Mouse (Mus musculus) hindbrain, embryonic 15.5 days (tissue): Measurements from ENCODE around the gene Rfx2. TPM values are rescaled to one million over a fixed set of nuclear protein-coding genes. Genes with fewer than 3 reads are reported as not detected.

ENCODE experiments used
- ATAC-seq: fragments of 200-750 bp; cut with Nextera tagmentation; 2 replicates; pipeline ENCODE4 v1.8.0; 2017; ENCODE audit warnings: low read depth, moderate number of reproducible peaks, moderate TSS enrichment; ENCODE audit not compliant: low FRiP score
- H3K27ac ChIP-seq: fragments of 300-500 bp; sonication (generic); replicated peaks from 2 replicates; pipeline ENCODE4 v1.5.1; 2015; ENCODE audit warnings: mild to moderate bottlenecking, inconsistent platforms
- H3K27me3 ChIP-seq: fragments of 300-500 bp; sonication (generic); 2 replicates; pipeline ENCODE4 v1.6.1; 2015; ENCODE audit warnings: control low read depth, inconsistent platforms
- H3K36me3 ChIP-seq: fragments of 300-500 bp; sonication (generic); 2 replicates; pipeline ENCODE4 v1.6.1; 2015; ENCODE audit warnings: control low read depth, inconsistent platforms
- H3K4me1 ChIP-seq: fragments of 300-500 bp; sonication (generic); replicated peaks from 2 replicates; pipeline ENCODE4 v1.6.1; 2015; ENCODE audit warnings: control low read depth, inconsistent platforms
- H3K4me2 ChIP-seq: fragments of 300-500 bp; sonication (generic); 2 replicates; pipeline ENCODE4 v1.6.1; 2015; ENCODE audit warnings: moderate library complexity, mild to moderate bottlenecking, inconsistent platforms
- H3K4me3 ChIP-seq: fragments of 300-500 bp; sonication (generic); 2 replicates; pipeline ENCODE4 v1.5.1; 2015; ENCODE audit warnings: mild to moderate bottlenecking, inconsistent platforms
- H3K9ac ChIP-seq: fragments of 300-500 bp; sonication (generic); 2 replicates; pipeline ENCODE4 v1.6.1; 2015; ENCODE audit warnings: inconsistent platforms
- H3K9me3 ChIP-seq: fragments of 300-500 bp; sonication (generic); 2 replicates; pipeline ENCODE4 v1.6.1; 2016; ENCODE audit warnings: control low read depth, inconsistent platforms
- WGBS: fragments of 180-500 bp; shearing (Covaris S2); methylation state at CpG from one replicate; pipeline ENCODE4 v1.1.7; 2015; 5-methylcytosine and 5-hydroxymethylcytosine counted together
- polyA plus RNA-seq: library from polyadenylated mRNA; unstranded; fragments of >200 nt; fragmentation: Nextera tagmentation; extraction: Ambion mirVana; gene quantifications from 2 replicates; pipeline ENCODE4 v1.2.1, GENCODE M21; 2015

Rfx2 gene
- polyA plus RNA-seq, 1 experiment from 2014 or later, result 6.7 TPM

DNA sequence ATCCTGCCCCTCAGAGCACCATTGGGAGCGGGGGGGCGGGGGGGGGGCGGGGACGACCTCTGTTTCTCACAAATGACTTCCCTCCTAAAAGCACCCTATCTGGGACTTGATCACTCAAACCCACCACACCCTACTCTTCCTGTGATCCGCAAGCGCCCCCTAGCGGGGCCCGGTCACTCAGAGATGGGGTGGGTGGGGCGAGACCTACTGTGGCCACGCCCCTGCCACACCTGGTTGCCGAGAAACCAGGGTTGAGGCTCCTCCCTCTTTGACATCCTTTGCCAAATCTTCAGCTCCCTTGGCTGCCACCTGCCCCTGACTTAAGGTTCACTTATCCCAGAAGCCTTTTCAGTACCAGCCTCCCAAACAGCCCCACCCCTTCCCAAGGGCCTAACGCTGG, 72.7 kb downstream of the Rfx2 start:
- H3K4me1 ChIP-seq, result peaks cover 26% of the 10 kb centered on the region
- H3K27ac ChIP-seq, result no peak overlapping the region
- H3K9ac ChIP-seq, result no peak overlapping the region
- no peaks in the 10 kb centered on the region for H3K36me3 ChIP-seq
- no peak overlapping the region for H3K4me3 ChIP-seq
- peak overlapping the region; percentile 75 for H3K4me2 ChIP-seq
- no peaks in the 10 kb centered on the region for H3K9me3 ChIP-seq
- WGBS, result 5% methylated on average over 12 of the region's 12 CpGs
- peaks cover 64% of the 10 kb centered on the region for H3K27me3 ChIP-seq
- ATAC-seq, result no peak

DNA sequence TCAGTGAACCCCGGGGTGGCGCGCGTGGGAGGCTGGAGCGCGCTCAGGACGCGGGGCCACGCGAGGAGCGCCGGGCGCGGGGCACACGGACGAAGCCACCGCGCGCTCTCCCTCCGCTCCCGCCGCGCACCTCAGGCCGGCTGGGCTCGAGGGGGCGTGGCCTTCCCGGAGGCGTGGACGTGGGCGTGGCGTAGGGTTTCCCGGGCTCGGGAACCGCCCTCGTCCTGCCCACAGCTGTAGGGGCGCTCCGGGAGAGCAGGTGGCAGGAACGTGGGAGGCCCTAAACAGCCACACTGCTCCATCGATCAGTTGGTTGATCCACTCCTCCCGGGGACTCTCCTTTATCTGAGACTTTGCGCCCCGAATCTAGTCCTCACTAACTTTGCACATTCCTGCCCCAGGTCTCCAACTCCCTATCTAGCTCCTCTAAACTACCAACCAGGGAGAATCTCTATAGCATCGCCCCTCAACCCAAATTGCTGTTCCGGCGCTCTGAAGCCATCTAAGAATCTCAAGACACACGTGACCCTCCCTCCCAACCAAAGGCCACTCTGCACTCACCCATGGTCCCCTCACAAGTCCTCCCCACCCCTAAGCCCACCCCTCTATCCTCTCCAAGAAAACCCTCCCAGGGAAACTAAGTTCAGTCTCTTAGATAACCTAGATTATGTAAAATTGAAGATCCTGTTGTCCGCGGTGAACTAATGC, 73.2 kb downstream of the Rfx2 start, which contains the start of gene Nrtn:
Gene Nrtn, minus strand, starts transcription at position 115 of the 708 bp plus-strand sequence.
- H3K36me3 ChIP-seq, result no peaks in the 10 kb centered on the region
- peak; percentile 13; the same call in 1 of the 2 replicates for ATAC-seq
- under 1% methylated on average over 44 of the region's 48 CpGs for WGBS
- H3K27me3 ChIP-seq, result peaks cover 69% of the 10 kb centered on the region
- no peaks in the 10 kb centered on the region for H3K9me3 ChIP-seq
- peaks cover 23% of the 10 kb centered on the region for H3K4me1 ChIP-seq
- H3K4me2 ChIP-seq, result peak within 1 kb of the TSS; percentile 75
- peak within 1 kb of the TSS; percentile 31; the same call in 1 of the 2 replicates for H3K9ac ChIP-seq
- peak within 1 kb of the TSS; percentile 38 for H3K4me3 ChIP-seq
- H3K27ac ChIP-seq, result no peak within 1 kb of the TSS

DNA sequence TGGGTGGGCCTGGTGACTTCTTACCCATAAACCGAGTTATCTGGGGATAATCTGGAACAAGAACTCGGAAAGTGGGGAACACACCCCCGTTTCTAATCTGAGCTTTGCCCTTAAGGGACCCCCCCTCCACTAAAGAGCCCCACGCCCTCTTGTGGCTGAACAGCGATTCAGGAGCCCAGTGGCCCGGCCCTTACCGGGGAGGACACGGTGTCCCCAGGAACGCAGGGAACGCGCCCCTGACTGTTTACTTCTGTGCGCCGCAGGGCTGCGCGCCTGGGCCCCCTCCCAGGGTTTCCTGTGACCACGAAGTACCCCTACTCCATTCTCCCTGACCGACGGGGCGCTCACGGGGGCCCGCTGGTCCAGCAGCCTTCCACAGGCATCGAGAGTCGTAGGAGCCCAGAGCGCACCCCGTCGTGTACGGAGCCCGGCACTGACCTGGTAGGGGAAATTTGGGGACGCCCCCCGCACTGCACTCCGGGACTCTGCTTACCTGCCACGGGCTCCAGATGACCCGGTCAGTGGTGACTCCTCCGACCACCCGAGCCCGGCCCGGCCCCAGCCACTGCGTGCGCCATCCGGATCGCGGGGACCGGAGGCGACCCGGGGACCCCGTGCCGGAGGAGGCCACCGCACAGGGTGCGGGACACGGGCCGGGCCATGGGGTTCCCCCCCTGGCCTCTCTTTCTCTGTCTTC, 74.0 kb downstream of the Rfx2 start:
- peak overlapping the region; percentile 31; the same call in 1 of the 2 replicates for H3K9ac ChIP-seq
- peak overlapping the region; percentile 75 for H3K4me2 ChIP-seq
- H3K4me1 ChIP-seq, result peaks cover 18% of the 10 kb centered on the region
- peak overlapping the region; percentile 38 for H3K4me3 ChIP-seq
- peaks cover 76% of the 10 kb centered on the region for H3K27me3 ChIP-seq
- H3K27ac ChIP-seq, result no peak overlapping the region
- no peaks in the 10 kb centered on the region for H3K9me3 ChIP-seq
- ATAC-seq, result no peak
- H3K36me3 ChIP-seq, result no peaks in the 10 kb centered on the region
- WGBS, result 2% methylated on average over 51 of the region's 51 CpGs

DNA sequence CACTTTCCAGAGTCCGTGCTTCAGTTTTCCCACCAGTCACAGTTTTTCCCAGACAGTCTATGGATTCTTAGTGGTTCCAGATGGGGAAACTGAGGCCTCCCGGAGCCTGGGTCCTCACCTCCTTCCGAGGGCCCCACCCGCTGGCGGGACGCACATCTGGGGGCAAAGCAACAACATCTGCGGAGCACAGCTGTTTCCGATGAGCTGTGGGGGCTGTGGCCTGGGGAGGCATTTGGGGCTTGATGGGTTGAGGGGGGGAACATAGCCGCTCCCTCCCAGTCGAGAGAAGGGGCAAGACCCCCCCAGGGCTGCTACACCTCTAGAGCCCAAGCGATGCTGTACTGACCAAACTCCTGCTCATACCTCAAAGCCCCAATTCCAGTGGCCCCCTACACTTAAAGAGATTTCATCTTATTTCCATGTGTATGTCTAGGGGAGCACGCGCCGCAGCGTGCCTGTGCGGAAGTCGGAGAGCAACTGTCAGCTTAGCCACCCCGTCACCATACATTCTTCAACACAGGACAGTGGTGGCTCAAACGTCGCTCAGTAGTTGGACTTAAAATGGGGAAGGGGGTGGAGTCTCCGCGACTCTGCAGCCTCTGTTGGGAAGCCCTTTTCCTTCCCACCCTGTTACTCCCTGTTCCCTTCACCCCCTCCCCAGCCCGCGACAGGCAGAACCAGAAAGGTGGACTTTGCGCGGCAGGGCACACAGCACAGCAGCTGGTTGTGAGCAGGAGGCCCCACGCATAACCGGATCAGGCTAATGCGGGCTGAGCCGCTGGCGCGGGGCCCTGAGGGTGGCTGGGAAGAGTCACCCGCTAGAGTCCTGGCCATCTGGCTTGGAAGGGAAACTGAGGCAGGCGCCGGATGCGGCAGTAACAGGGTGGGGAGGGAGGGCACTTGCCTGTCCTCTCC, 76.3 kb downstream of the Rfx2 start:
- Histone ChIP-seq H3K4me3 (no peak overlapping the region), H3K9me3 (no peaks in the 10 kb centered on the region), H3K36me3 (no peaks in the 10 kb centered on the region), H3K9ac (no peak overlapping the region), H3K4me2 (no peak overlapping the region), H3K4me1 (peaks cover 14% of the 10 kb centered on the region), H3K27me3 (peaks cover 89% of the 10 kb centered on the region), H3K27ac (no peak overlapping the region)
- no peak for ATAC-seq
- WGBS, result 18% methylated on average over 36 of the region's 36 CpGs

DNA sequence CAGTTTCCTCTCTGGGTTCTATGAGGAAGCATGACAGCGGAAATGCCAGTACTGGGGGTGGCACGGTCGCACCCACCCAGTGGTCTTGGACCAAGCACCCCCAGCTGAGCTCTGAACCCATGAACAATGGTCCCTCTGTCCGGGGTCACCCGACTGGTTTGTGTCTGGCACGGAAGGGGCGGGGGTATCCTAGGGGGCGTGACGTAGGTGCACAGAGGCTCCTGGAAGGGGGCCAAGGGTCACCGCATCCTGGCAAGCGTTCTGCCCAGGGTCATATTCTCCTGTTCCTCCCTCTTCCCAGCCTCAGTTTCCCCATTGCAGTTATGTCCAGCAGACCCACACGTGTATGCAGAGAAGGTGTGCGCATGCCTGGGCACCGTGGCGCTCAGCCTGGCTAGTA, 77.4 kb downstream of the Rfx2 start:
- Histone ChIP-seq H3K36me3 (no peaks in the 10 kb centered on the region), H3K4me1 (peaks cover 14% of the 10 kb centered on the region), H3K27me3 (peaks cover 82% of the 10 kb centered on the region), H3K4me3 (no peak overlapping the region), H3K9ac (no peak overlapping the region), H3K4me2 (no peak overlapping the region), H3K9me3 (no peaks in the 10 kb centered on the region), H3K27ac (no peak overlapping the region)
- WGBS, result 24% methylated on average over 15 of the region's 15 CpGs
- ATAC-seq, result no peak

DNA sequence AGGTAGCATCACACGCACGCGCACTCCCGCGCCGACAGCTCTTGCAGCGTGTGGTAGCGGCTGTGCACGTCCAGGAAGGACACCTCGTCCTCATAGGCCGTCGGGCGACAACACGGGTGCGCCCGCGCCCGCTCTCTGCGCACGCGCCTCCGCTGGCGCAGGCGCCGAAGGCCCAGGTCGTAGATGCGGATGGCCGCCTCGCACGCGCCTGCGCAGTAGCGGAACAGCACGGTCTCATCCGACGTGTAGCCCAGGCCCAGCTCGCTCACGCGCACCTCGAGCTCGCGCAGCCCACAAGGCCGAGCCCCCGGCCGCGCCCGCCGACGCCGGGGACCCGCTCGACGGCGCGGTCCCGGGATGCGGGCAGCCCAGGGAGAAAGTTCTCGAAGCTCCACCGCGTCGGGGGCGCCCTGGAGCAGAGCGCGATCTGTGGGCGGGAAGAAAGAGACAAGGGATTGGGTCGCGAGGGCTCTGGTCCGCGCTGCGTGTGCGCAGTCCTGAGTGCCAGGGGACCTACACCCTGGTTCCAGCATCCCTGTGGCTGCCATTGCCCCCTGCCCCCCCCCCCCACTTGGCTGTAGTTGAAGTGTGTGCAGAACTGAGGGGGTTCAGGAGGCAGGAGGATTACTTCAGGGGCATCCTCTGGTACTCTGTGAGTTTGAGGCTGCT, 79.3 kb downstream of the Rfx2 start:
- Histone ChIP-seq H3K27me3 (peaks cover 63% of the 10 kb centered on the region), H3K4me3 (peak overlapping the region; percentile 38), H3K4me2 (peak overlapping the region; percentile 55), H3K9me3 (no peaks in the 10 kb centered on the region), H3K36me3 (no peaks in the 10 kb centered on the region), H3K4me1 (0 out of 2 replicates have a peak, but pooled peaks cover 2% of the 10 kb centered on the region), H3K27ac (no peak overlapping the region), H3K9ac (no peak overlapping the region)
- WGBS, result 20% methylated on average over 70 of the region's 71 CpGs
- ATAC-seq, result peak; percentile 82

DNA sequence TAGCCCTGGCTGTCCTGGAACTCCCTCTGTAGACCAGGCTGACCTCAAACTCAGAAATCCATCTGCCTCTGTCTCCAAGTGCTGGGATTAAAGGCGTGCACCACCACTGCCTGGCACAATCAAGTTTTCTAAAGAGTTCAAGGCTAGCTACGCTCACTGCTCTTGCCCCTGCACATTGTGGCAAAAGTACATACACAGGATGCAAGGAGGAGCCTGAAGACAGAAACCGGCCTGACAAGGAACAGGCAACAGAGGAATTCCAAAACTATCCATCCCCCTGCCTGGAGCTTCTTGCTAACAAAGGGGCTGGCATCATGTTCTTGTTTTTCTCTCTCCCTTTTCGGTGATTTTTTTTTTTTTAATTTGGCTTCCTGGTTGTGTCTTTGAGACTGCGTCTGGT, 86.6 kb downstream of the Rfx2 start:
- Histone ChIP-seq H3K4me3 (no peak overlapping the region), H3K4me2 (no peak overlapping the region), H3K9me3 (no peaks in the 10 kb centered on the region), H3K27ac (no peak overlapping the region), H3K4me1 (no peaks in the 10 kb centered on the region), H3K27me3 (no peaks in the 10 kb centered on the region), H3K36me3 (no peaks in the 10 kb centered on the region), H3K9ac (no peak overlapping the region)
- no peak for ATAC-seq
- 69% methylated on average over 5 of the region's 5 CpGs for WGBS

DNA sequence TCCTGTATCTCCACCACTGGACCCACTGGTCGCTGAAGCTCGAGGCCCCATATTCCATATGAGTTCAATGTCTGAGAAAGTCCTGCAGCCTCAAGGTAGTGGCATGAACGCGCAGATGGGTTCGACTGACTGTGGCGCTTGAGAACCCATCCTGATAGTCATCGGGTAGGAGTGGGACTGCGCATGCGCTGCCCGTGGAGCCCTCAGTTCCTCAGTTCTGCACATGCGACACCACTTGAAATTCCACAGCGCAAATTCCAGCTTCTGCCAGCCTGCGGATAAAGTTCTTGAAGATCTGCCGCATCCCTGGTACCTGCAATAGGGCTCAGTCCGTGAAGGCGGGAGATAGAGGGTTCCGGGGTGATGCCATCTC, 90.0 kb downstream of the Rfx2 start:
- Histone ChIP-seq H3K27me3 (no peaks in the 10 kb centered on the region), H3K36me3 (no peaks in the 10 kb centered on the region), H3K9ac (no peak overlapping the region), H3K4me2 (no peak overlapping the region), H3K4me3 (no peak overlapping the region), H3K4me1 (no peaks in the 10 kb centered on the region), H3K27ac (no peak overlapping the region), H3K9me3 (no peaks in the 10 kb centered on the region)
- no peak for ATAC-seq
- WGBS, result 80% methylated on average over 17 of the region's 17 CpGs

DNA sequence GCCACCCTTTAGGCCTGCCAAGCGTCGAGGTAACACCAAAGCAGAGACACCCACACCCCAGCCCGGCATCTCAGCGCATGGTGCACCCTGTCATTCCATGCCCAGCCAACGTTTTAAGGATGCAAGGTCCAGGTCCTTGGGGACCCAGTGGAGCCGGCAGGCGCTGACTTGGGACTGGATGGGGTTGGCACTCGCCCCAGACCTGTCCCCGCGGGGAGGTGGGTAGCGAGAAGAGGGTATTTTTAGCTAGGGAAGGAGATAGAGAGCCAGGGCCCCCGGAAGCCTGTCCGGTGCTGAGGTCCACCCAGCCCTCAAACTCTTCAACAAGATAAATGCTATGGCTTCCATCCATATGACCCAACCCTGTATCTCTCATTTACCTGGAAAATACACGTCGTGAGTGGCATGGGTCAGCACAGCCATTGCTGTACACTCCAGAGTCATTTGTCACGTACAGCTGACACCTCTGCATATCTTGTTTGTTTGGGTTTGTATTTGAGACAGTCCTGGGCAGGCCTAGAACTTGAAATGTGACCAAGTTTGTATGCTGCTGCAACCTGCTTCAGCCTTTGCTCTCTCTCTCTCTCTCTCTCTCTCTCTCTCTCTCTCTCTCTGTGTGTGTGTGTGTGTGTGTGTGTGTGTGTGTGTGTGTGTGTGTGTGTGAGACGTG, 90.6 kb downstream of the Rfx2 start:
- Histone ChIP-seq H3K9ac (no peak overlapping the region), H3K9me3 (no peaks in the 10 kb centered on the region), H3K4me1 (no peaks in the 10 kb centered on the region), H3K4me2 (no peak overlapping the region), H3K27ac (no peak overlapping the region), H3K27me3 (no peaks in the 10 kb centered on the region), H3K36me3 (no peaks in the 10 kb centered on the region), H3K4me3 (no peak overlapping the region)
- ATAC-seq, result no peak
- 83% methylated on average over 16 of the region's 17 CpGs for WGBS

DNA sequence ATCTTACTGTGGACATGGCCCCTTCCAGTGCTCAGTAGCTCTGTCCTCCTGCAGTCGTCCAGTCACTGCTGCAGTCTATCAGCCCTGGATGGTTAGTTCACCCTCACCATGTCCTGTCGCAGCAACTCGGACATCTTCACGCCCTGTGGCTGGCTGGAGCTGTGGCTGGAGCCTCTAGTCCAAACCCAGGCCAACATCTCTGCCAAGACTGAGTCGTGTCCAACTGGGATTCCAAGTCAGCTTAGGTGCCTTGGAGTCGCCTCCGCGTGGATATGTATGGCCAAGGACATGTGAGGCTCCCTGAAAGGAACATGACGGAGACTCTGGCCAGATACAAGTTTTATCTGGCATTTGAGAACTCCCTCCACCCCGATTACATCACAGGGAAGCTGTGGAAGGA, 92.6 kb downstream of the Rfx2 start:
- Histone ChIP-seq H3K4me1 (no peaks in the 10 kb centered on the region), H3K9me3 (no peaks in the 10 kb centered on the region), H3K27me3 (no peaks in the 10 kb centered on the region), H3K4me2 (no peak overlapping the region), H3K36me3 (no peaks in the 10 kb centered on the region), H3K4me3 (no peak overlapping the region), H3K27ac (no peak overlapping the region), H3K9ac (no peak overlapping the region)
- no peak for ATAC-seq
- WGBS, result 81% methylated on average over 10 of the region's 10 CpGs

DNA sequence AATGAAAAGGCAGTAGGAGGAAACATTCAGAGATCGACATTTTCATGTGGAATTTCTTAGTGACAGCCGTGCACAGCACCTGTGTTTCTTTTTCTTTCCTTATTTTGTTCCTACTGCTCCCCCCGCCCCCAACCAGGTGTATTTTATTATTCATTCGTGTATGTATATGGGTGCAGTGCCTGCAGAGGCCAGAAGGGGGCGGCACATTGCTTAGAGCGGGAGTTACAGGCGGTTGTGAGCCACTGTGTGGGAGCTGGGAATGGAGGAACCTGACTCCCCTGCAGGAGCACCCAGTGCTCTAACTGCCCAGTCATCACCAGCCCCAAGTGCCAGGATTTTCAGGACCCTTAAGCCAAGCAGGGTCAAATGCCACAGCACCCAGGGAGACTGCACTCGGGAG, 94.3 kb downstream of the Rfx2 start:
- H3K9me3 ChIP-seq, result no peaks in the 10 kb centered on the region
- 40% methylated on average over 8 of the region's 8 CpGs for WGBS
- no peak for ATAC-seq
- H3K9ac ChIP-seq, result no peak overlapping the region
- no peaks in the 10 kb centered on the region for H3K36me3 ChIP-seq
- H3K4me3 ChIP-seq, result no peak overlapping the region
- no peak overlapping the region for H3K27ac ChIP-seq
- no peaks in the 10 kb centered on the region for H3K27me3 ChIP-seq
- no peak overlapping the region for H3K4me2 ChIP-seq
- no peaks in the 10 kb centered on the region for H3K4me1 ChIP-seq
